Mouse (Mus musculus) left cerebral cortex, postnatal 4 days (tissue): Measurements from ENCODE around the gene Fmnl1. TPM values are rescaled to one million over a fixed set of nuclear protein-coding genes. Genes with fewer than 3 reads are reported as not detected.

Source experiments
- DNase-seq: peaks from one replicate; pipeline ENCODE4 v3.0.0-alpha.2; 2022
- intact Hi-C: fragments of 180-260 bp; cut with DNase I; formaldehyde crosslinking; loops from one replicate; pipeline ENCODE4 v1.15.1; 2025
- total RNA-seq, 2 experiments: library from RNA; stranded (reverse); gene quantifications; 2 replicates each; pipeline ENCODE4 v1.2.3; 2021

Gene Fmnl1
- 10 to 100 TPM; 34.8 to 39.1 TPM for total RNA-seq

DNA sequence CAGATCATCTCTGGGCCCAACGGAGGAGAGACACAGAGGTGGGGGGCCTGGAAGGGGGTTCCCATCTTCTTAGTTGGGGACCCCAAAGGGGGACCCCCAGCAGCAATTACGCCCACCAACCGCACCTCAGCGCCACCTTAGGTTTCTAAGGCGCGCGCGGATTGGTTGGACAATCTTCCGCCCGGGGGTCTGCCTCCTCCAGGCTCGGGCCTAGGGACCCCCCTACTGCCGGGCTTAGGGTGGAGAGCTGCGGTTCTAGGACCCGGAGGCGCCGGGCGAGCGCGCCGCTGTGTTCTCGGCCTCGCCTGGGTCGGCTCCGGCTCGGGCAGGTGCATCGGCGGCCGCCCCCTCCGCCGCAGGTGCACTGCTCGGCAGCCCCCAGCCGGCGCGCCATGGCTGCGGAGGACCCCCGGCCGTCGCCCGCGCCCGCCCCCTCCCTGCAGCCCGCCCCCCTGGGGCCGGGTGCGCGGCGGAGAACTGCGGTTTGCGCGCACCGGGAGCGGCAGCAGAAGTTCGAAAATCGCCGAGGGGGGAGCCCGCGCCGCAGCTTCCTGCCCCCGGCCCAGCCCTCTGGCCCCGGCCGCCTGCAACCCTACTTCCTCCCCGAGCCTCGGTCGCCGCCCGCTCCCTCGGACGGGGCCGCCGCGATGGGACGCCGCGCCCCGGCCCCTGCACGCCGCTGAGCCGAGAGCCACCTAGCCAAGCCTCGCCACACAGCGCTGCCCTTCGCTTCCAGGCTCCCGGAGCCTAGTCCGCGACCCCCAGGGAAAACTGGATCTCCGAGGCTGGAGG is at the start of gene Fmnl1:
Fmnl1 (plus strand) TSS at position 614 of the 792 bp plus-strand sequence.
- DNase-seq: peak; percentile 38
- intact Hi-C loops: no loop called here

DNA sequence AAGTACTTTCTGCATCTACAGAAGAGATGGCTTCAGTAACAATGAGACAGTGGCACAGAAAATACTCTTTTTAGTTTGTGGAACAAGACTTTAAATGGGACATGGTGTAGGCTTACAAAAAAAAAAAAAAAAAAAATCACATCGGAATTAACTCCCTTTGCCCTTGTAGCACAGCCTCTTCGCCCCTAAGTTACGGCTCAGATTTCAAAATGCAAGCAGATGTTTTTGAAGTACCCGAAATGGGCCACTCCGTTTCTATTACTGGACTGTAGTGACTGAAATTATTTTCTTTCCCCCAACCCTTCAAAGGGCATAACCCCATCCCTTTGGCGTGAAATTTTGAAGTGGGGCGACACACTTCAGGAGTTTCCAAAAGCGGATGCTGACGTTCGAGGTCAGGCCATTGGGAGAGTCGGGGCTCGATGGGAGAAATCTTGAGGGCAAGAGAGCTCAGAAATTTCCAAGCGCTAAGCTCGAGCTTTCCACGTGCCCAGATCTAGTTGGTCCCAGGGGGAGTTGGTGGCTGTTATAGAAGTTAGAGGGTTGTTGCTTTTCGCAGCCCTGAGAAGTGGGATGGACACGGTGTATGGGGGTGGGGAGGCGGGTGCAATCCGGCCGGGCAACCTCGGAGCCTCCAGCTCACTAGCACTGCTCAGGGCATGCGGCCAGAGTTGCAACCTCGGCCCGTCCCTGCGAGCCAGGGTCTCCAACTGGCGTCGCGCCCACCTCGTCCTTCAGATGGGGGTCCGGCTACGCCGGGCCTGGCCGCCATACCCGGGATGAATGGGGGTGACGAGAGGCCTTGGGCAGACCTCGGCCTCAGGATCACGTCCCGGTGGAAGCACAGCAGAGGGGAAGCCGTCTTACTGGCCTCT is 39.0 kb upstream of the Fmnl1 start, which contains the start of gene Hexim2:
Hexim2 (plus strand) TSS at position 729 of the 875 bp plus-strand sequence.
- peak; percentile 91 for DNase-seq
- intact Hi-C loops: no loop called here

DNA sequence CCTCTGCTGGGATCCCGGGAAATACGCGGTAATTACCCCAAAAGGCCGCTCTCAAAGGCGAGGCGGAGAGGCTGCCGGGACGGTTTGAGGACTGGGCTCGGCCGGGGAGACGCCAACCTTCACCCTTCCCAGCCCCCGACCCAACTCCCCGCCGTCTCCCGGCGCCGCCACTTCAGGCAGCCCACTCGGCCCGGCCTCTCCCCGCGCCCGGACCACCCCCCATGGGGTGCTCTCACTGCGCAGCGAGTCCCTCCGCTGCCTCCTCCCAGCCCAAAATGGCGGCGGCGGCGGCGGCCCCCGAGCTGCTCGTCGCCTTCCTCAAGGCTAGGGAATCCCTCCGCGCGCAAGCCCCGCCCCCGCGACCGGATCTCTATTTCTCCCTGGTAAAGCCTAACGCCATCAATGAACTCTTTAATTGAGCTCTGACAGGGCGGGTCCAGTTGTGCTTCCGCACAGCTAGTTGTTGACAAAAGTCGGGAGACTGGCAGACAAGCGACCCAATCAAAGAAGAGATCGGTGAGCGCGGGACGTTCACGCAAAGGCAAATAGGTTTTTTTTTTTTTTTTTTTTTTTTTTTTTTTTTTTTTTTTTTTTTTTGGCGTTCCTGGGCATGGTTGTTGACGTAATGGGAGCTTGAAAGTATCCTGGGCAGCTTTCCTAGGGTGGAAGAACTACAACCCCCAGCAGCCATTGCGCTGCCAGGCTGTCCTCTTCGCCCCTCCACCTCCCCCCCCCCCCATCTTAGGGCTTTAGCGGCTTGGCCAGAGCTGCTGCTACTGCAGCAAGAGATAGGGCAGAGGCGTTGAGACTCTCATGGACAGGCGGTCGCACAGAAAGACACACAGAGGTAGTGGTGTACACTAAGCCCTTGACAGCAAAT is 38.1 kb upstream of the Fmnl1 start:
- intact Hi-C loops: no loop called here
- DNase-seq: peak; percentile 100

DNA sequence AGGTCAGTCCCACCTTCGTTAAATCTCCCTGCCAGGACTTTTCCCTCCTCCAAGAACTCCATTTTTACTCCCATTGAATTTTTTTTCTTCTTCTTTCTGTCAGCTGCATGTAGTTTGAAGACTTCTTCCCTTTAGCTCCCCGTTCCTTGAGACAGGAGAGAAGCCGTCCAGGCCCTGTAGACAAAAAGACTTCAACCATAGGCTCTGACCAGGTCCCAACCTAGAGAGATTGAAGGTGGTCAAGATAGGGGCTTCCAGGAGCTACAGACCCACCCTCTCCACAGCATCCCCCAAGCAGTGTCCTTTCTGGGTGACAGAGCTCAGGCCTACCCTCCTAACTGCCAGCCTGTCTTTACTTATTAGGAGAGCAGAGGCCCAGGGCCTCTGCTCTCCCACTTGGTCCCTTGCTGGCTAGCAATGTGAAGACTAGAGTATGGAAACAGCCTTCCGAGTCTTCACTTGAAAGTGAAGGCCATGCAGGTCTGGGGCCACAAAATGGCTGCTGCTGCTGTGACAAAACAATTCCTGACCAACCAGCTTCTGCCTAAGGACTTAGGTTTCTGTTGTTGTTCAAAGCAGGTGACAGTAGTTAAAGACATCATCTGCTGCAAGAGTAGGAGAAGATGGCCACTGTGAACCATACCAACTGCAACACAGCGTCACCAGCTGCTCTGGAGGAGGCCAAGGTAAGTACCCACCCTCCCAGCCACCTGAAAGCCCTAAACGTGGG is 37.3 kb upstream of the Fmnl1 start:
- intact Hi-C loops: no loop called here
- DNase-seq: no peak

DNA sequence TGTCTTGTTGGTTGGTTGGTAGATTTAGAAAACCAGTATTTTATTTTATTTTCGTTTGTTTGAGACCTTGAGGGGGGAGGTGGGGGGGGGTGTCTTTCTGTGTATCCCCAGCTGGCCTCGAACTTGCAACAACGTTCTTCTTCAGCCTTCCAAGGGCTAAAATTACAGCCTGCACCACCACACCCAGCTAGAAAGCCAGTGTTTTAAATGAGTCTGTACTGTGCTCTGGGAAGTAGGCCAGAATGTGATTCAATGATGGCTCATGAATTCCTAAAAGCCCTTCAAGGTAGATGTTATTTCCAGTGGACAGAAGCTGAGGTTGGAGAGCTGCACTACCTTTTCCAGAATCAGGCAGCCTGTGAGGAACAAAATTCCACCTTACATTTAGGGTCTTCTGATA is 36.7 kb upstream of the Fmnl1 start:
- intact Hi-C loops: no loop called here
- DNase-seq: no peak

DNA sequence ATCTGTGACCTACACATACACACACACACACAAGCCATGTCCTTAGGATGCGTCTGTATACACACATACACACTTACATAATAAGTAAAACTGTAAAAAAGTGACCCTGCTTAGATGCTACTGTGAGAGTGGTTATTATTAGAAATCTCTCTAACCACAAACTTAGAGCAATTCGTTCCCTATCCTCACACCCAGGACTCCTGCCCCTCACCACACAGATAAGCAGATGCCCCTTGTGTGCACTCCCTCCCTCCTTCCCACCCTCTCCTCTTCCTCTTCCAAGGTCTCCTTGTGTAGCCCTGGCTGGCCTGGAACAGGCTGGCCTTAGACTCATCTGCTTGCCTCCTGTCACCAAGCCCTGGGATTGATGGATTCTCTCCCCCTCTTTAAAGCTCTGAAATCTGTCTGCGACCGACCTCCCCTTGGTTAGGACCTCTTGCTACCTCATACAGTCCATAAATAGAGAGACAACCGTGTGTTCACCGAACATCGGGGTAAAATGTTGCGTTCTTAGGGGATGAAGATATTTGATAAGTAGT is 34.8 kb upstream of the Fmnl1 start:
- intact Hi-C loops: no loop called here
- DNase-seq: no peak

DNA sequence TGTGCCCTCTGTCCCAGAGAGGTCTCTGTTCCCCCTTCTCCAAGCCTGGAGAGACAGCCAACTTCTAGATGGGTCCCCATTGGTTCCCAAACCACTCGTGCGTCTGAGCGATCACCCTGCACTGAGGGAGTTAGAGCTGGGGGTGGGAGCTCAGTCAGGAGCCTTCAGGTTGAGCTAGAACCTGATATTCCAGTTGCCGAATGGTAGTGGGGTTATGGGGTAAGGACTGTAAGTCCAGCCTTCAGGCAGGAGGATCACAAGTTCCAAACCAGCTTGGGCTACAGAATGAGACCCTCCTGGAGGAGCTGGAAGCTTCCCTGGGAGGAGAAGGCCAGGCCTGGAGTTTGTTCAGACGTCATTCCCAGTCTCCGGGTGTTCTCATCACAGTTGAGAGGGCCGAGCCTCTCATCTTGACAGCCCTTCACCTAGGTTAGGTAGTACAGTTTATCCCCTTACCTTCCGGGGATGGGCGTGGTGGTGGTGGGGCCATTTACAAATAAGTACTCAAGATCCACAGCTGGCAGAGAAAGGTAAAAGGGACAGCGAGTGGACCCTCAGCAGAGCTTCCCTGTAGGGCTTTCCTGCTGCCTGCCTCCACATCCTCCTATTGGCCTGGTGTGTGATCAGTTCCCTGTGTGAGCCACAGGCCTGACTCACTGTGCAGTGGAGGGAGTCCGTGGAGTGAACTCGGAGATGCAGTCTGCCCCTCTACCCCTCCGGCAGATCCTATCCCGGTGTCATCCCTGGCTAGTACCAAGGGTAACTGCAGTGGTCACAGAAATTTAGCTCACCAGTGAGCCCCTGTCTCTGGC is 30.8 kb upstream of the Fmnl1 start:
- intact Hi-C loops: no loop called here
- no peak for DNase-seq

DNA sequence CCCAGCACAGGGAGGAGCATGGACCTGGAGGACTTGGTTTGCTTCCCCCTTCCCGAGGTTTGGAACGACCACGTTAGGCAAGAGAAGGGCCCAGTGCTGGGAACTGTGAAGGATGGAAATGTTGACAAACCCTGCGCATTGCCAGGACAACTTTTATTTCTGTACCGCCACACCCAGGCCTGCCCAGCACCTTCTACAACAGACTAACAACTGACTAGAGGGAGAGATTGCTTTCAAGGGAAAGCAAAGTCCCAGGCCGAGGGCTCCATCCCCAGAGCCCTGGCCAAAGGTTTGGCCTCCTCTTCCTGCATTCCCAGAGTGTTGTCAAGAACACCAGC is 30.2 kb upstream of the Fmnl1 start:
- no peak for DNase-seq
- intact Hi-C loops: no loop called here

DNA sequence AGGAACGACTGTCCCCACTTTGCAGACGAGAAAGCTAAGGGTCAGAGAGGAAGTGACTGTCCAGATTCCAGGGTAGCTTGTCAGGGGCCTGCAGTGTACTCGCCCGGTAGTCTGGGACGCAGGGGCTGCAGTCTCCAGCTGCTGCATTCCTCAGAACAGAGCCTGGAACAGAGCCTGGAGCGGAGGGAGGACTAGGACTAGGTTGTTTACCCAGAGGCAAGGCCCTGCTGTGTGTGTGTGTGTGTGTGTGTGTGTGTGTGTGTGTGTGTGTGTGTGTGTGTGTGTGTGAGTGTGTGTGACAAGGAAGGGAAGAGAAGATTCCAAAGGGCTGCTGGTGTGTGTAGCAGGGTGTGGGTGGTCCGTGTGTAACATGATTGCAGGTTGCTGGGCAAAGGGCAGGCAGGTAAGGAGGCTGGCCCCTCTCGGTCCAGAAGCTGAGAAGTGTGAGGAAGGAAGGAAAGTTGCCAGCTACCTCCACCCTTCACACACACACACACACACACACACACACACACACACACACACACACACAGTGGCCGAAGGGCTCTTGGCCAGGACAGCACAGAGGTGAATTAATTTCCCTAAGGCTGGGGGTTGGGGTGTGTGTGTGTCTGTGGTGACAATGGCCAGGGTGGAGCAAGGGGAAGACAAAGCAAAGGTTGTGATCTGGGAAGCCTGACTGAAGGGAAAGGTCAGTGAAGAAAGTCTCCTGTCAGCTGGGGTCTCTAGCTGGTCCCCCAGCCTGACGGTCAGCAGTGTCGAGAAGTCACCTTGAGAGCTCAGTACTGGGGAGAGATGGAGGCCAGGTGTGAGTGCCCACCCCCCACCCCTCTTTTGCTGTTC is 29.6 kb upstream of the Fmnl1 start:
- intact Hi-C loops: no loop called here
- DNase-seq: peak; percentile 25

DNA sequence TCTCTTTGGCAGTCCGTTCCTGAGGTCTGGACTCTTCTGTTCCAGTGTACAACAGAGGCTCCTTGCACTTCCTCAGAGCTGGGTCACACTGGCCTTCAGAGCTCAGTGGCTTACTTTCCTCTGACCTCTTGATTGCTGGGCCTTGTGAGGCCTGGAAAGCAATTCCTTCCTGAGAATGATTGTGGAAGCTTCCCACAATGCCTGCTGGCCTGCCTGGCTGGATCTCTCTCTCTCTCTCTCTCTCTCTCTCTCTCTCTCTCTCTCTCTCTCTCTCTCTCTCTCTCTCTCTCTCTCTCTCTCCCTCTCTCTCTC is 29.0 kb upstream of the Fmnl1 start:
- intact Hi-C loops: no loop called here
- no peak for DNase-seq

DNA sequence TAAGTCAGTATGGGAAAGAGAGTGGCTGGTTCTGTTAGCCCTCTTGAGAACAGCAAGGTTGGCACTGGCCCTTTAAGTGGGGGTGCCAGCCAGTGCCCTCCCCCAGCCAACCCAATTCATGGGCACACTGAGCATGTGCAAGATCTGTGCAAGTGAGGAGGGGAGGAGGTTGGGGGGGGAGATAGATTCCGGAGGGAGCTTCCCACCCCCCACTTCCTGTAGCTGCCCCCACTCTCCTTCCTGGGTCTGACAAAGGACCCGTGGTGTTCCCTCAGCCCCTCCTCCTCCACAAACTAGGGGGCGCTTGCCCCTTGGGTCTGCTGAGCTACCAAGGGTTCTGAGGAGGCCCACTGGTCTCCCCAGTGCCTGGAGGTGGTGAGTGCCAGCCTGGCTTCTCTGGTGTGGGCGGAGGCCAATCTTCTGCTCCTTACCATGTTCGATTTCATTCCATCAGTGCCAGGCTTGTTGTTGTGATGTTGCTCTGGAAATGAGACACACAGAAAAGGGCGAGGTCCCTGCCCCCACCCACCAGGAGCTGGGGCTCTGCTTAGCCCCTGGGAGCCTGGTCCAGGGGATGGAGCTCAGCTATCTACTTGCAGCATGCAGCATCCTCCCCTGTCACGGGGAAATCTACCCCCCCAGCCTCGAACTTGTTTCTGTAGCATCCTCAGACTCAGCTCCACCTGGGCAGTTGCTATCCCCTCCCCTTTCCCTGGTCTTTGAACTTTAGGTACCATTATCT is 28.3 kb upstream of the Fmnl1 start:
- intact Hi-C loops: no loop called here
- DNase-seq: peak; percentile 83

DNA sequence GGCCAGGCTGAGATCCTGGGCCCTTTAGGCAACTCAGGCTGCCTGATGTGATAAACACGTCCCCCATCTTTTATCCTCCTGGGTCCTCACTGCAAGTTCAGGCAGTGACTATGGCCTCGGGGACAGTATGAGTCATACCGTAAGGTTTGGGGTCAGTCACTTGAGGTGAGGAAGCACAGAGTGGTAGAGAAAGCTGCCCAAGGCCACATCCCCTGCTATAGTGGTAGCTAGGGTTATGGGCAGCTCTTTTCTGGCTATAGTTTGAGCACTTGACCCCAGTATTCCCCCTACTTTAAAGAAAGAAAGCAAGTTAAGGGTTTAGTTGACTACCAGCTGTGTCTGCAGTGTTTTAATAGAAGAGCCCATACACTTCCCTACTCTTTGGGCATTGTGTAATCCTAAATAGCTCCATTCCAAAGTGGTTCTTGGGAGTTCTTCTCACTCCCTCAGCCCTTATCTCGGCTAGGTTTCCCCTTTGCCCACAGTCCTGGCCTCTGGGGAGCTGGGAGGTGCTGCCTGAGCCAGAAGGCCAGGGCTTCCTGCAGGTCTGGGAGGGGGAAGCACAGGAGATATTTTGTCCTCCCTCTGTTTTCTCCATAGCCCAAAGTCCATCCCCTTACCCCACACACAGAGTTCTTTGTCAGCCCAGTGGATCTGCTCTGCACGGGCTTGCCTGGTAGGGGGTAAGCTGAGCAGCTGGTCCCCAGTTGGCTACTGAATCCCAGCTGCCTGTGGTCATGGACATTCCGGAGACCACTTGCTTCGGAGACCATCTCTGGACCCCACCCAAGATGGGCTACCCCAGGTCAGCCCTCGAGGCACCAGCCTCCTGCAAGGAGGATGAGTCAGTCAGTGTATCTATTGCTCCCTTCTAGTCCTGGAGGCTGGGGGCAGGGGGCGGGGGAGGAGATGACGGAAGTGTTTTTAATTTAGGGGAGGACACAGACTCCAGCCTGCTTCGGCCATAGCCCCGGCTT is 26.3 kb upstream of the Fmnl1 start:
- DNase-seq: peak; percentile 43
- intact Hi-C loops: no loop called here

DNA sequence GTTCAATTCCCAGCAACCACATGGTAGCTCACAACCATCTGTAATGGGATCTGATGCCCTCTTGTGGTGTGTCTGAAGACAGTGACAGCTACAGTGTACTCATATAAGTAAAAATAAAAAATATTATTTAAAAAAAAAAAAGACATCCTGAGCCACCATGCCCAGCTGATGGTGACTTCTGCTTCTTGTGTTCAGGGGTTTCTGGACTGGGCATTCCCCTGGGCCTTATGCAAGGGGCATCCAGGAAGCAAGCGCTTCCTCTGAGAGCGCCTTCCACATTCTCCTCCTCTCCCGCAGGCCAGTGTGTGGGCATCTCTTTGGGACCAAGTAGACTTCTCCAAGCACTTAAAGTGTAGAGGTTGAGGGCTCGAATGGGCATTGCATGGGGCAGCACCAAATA is 24.5 kb upstream of the Fmnl1 start:
- intact Hi-C loops: no loop called here
- DNase-seq: no peak

DNA sequence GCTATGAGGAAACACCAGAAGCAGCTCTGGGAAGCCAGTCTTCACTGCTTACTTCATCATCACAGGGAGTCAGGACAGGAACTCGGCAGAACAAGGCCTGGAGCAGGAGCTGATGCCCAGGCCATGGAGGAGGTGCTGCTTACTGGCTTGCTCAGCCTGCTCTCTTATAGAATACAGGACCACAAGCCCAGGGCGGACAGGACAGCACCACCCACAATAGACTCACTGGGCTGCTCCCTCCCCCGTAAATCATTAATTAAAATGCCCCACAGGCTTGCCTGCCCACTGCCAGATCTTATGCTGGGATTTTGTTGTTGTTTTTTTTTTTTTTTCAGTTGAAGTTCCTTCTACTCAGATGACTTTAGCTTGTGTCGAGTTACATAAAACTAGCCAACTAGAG is 23.1 kb upstream of the Fmnl1 start:
- no peak for DNase-seq
- intact Hi-C loops: no loop called here

DNA sequence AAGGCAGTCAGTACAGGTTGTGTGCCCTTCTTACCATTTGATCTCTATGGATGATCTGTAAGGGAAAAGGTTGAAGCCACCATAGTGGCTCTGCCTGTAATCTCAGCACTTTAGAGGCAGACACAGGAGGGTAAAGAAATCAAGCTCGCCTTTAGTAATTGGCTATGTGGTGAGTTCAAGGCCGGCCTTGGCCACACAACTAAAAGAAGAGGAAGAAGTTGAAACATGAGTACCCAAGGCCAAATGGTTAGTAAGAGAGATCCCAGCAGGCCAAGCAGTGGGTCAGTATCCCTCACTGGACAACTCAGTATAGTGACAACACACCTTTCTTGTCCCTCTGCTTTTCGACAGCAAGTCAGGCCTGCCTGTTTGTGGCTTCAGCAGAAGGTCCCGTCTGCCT is 21.1 kb upstream of the Fmnl1 start:
- intact Hi-C loops: no loop called here

DNA sequence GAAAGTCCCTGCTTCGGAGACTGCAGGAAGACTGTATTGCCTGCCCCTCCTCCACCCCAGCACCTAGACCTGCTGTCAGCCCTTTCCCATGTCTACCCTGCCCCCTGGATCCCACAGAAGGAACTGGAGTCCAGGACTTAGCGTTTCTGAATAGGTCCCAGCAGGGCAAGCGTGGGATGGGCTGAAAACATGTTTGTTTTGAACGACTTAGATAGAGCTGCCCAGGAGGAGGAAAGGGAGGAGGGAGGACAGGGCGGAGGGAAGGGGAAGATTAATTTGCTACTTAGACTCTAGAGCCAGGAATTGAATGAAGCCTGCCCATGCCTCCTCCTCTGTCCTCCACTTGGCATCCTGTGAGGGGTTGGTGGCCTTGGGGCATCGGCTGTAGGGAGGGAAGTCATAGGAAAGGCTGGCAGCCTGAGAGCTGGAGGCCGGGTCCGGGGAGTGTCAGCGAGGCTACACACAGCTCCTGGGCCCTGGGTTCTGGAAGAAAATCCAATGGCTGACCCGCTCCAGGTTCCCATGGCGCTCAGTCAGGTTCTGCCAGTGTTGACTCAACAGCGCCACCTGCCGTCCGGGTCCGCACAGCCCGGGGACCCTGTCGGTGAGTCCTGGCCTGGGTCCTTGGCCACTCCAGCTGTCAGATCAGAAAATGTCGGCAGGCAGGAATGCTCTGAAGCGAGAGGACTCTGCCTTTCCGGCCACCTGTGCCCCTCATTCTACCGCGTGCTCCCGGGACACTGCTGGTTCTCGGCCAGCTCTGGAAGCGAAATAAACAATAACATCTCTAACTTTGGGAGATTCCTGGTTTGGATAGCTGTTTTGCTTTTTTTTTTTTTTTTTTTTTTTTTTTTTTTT is 12.1 kb upstream of the Fmnl1 start:
- intact Hi-C loops: loop anchor here (5.0 kb wide), 1 partner anchor 42 kb away; the partner anchor contains the start of gene Hexim1

More for the DNA sequence above, 21.1 kb upstream of the Fmnl1 start:
- DNase-seq: no peak

More for the DNA sequence above, 12.1 kb upstream of the Fmnl1 start:
- peak; percentile 98 for DNase-seq
